Mouse (Mus musculus): ENCODE measurements at regions not wholly inside any gene's neighbourhood (a gene's known extent, or its start where the extent isn't known, plus 50 kb on each side); places are given as distances from the start of the nearest gene placed in this dataset.
"Not testable (repeated sequence)": the region's sequence is repeated elsewhere in the genome, so short reads cannot be mapped to it uniquely, and the experiment has no call there.

- Histone ChIP-seq H3K4me2 (ENCODE audit: low read depth, low read length) (no peak overlapping the region), H3K27me3 (replicated peaks; ENCODE audit: control insufficient read depth, insufficient read depth, low read length) (no peaks in the 10 kb centered on the region), H3K9ac (ENCODE audit: low read depth, low read length) (no peak overlapping the region), H3K27ac (ENCODE audit: low read length) (no peak overlapping the region), H3K36me3 (ENCODE audit: control insufficient read depth, insufficient read depth, low read length) (no peaks in the 10 kb centered on the region), H3K4me3 (ENCODE audit: low read length) (no peak overlapping the region), H3K4me1 (ENCODE audit: control insufficient read depth, insufficient read depth, low read length) (no peaks in the 10 kb centered on the region), H3K9me3 (ENCODE audit: control insufficient read depth, low read length) (no peaks in the 10 kb centered on the region)
- no peak for ATAC-seq
- WGBS: 81% methylated on average over 1 of the region's 1 CpGs
Observed at GRCm38 (mm10) chr2:107468671-107469070, 178.2 kb downstream of the Kcna4 start.

DNA sequence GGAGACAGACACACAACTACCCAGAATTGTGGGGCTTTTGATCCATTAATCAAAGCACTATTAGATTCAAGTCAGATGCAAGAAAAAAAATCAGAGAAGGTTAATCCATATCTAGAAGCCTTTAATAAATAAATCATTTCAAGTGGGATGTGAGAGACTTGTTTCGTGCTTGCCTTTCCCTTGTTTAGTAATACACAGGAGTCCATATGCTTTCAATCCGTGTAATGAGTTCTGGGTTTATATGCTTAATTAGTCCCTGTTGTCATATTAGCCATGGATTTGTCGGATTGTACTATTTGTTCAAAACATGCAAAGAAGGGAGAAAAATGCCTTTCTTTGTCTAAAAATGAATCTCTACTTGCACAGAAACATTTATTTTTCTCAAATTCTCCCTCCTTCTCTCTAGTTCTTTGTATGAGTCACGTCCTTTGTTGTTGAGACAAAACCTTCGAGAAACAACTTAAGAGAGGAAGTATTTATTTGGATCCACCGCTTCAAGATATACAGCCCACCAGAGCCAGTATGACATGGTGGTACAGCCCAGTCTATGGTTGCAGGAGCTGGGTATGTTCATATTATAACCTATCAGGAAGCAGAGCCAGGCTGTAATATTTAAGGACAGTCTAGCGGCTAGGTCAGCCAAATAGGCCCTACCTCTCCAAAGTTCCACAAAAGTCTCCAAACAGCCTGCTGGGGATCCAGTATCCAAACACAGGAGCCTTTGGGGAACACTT lies 213.4 kb downstream of the Kcna4 start:
- Histone ChIP-seq H3K9me3 (ENCODE audit: control insufficient read depth, low read length) (no peaks in the 10 kb centered on the region), H3K36me3 (ENCODE audit: control insufficient read depth, insufficient read depth, low read length) (no peaks in the 10 kb centered on the region), H3K27ac (ENCODE audit: low read length) (no peak overlapping the region), H3K4me3 (ENCODE audit: low read length) (no peak overlapping the region), H3K4me1 (ENCODE audit: control insufficient read depth, insufficient read depth, low read length) (no peaks in the 10 kb centered on the region), H3K4me2 (ENCODE audit: low read depth, low read length) (no peak overlapping the region), H3K27me3 (replicated peaks; ENCODE audit: control insufficient read depth, insufficient read depth, low read length) (no peaks in the 10 kb centered on the region), H3K9ac (ENCODE audit: low read depth, low read length) (no peak overlapping the region)
- no peak for ATAC-seq
- 72% methylated on average over 7 of the region's 7 CpGs for WGBS

DNA sequence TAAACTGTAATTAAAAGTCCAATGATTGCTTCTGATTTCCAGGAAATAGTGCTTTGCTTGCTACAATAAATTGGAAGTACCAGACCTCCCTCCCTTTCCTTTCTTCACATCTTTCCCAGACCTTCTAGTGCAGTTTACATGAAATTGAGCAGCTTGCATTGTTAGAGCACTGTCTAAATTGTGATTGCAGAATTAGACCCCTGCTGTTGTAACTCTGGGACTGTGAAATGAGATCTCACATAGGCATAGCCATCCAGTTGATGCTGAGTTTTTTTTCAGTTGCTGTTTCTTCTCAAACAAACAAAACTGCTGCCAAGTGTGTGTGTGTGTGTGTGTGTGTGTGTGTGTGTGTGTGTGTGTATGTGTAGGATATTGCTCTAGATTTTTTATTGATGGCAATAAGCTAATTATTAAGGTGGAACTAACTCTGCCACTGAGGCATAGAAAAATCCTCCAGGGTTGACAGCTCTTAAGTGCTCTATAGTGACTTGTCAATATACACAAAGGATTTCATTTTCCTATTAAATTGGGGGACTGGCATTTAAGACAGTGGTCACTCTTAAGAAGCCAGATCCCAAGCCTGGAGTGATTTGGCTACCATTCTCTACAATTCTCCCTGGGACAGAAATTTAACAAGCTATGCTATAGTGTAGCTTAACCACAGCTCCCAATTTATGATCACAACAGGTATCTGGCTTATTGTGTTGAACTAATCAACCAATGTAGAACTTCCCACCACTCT lies 217.2 kb downstream of the Kcna4 start:
- H3K9ac ChIP-seq (ENCODE audit: low read depth, low read length): no peak overlapping the region
- H3K4me2 ChIP-seq (ENCODE audit: low read depth, low read length): no peak overlapping the region
- H3K27me3 ChIP-seq (replicated peaks; ENCODE audit: control insufficient read depth, insufficient read depth, low read length): no peaks in the 10 kb centered on the region
- no peaks in the 10 kb centered on the region for H3K36me3 ChIP-seq (ENCODE audit: control insufficient read depth, insufficient read depth, low read length)
- no peaks in the 10 kb centered on the region for H3K4me1 ChIP-seq (ENCODE audit: control insufficient read depth, insufficient read depth, low read length)
- H3K4me3 ChIP-seq (ENCODE audit: low read length): no peak overlapping the region
- no peak for ATAC-seq
- H3K9me3 ChIP-seq (ENCODE audit: control insufficient read depth, low read length): no peaks in the 10 kb centered on the region
- H3K27ac ChIP-seq (ENCODE audit: low read length): no peak overlapping the region

DNA sequence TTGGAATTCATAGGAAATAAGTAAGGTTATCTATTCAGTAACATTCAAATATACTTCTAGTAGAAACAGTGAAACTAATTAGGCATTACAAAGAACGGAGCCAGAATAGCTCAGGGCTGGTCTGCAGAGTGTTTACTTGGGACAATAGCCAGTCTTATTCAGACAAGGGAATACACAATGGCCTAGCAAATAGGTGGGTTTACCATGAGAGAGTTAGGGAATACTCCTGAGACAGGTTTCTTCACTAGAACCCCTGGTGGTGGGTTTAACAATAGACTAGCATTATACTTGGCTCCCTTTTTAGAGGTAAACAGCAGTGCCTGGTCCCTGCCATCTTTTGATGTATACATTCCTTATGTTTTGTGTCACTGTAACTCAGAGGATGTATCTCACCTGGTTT lies 225.0 kb downstream of the Kcna4 start:
- not testable (repeated sequence) for H3K4me3 ChIP-seq (ENCODE audit: low read length); H3K9ac ChIP-seq (ENCODE audit: low read depth, low read length); ATAC-seq; H3K36me3 ChIP-seq (ENCODE audit: control insufficient read depth, insufficient read depth, low read length); H3K9me3 ChIP-seq (ENCODE audit: control insufficient read depth, low read length); H3K27me3 ChIP-seq (replicated peaks; ENCODE audit: control insufficient read depth, insufficient read depth, low read length); H3K4me1 ChIP-seq (ENCODE audit: control insufficient read depth, insufficient read depth, low read length); H3K4me2 ChIP-seq (ENCODE audit: low read depth, low read length); H3K27ac ChIP-seq (ENCODE audit: low read length)
- 82% methylated on average over 1 of the region's 1 CpGs for WGBS

GRCm38 (mm10) chr2:107518107-107518506 lies 227.7 kb downstream of the Kcna4 start:
- Histone ChIP-seq H3K36me3 (ENCODE audit: control insufficient read depth, insufficient read depth, low read length) (no peaks in the 10 kb centered on the region), H3K9me3 (ENCODE audit: control insufficient read depth, low read length) (no peaks in the 10 kb centered on the region), H3K4me3 (ENCODE audit: low read length) (no peak overlapping the region), H3K4me1 (ENCODE audit: control insufficient read depth, insufficient read depth, low read length) (no peaks in the 10 kb centered on the region), H3K4me2 (ENCODE audit: low read depth, low read length) (no peak overlapping the region), H3K9ac (ENCODE audit: low read depth, low read length) (no peak overlapping the region), H3K27ac (ENCODE audit: low read length) (no peak overlapping the region), H3K27me3 (replicated peaks; ENCODE audit: control insufficient read depth, insufficient read depth, low read length) (no peaks in the 10 kb centered on the region)
- WGBS: 62% methylated on average over 1 of the region's 1 CpGs
- no peak for ATAC-seq

GRCm38 (mm10) chr2:107518759-107519158 lies 228.3 kb downstream of the Kcna4 start:
- Histone ChIP-seq H3K36me3 (ENCODE audit: control insufficient read depth, insufficient read depth, low read length) (no peaks in the 10 kb centered on the region), H3K9me3 (ENCODE audit: control insufficient read depth, low read length) (no peaks in the 10 kb centered on the region), H3K4me2 (ENCODE audit: low read depth, low read length) (no peak overlapping the region), H3K4me3 (ENCODE audit: low read length) (no peak overlapping the region), H3K27me3 (replicated peaks; ENCODE audit: control insufficient read depth, insufficient read depth, low read length) (no peaks in the 10 kb centered on the region), H3K9ac (ENCODE audit: low read depth, low read length) (no peak overlapping the region), H3K4me1 (ENCODE audit: control insufficient read depth, insufficient read depth, low read length) (no peaks in the 10 kb centered on the region), H3K27ac (ENCODE audit: low read length) (no peak overlapping the region)
- ATAC-seq: peak; percentile 81
- WGBS: 53% methylated on average over 2 of the region's 2 CpGs

DNA sequence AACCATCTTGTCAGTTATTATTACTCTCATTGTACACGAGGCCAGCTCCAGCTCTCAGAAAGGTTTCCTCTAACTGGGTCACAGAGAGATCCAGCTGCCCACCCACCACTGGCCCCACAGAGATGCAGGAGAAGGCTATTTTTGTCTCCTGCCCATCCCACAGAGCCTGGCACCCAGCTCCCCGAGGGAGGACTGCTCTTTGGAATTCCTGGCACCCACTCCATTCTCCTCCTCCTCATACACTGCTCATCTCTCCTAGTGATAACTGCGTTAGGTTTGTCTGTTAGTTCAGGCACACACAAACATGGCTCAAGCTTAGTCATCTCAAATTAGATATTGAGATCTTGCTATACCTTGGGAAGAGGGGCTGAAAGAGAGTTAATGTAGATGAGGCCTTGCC lies 228.9 kb downstream of the Kcna4 start:
- peak; percentile 56; the same call in 1 of the 2 replicates for ATAC-seq
- H3K4me2 ChIP-seq (ENCODE audit: low read depth, low read length): no peak overlapping the region
- no peaks in the 10 kb centered on the region for H3K4me1 ChIP-seq (ENCODE audit: control insufficient read depth, insufficient read depth, low read length)
- H3K27ac ChIP-seq (ENCODE audit: low read length): no peak overlapping the region
- no peak overlapping the region for H3K9ac ChIP-seq (ENCODE audit: low read depth, low read length)
- no peak overlapping the region for H3K4me3 ChIP-seq (ENCODE audit: low read length)
- no peaks in the 10 kb centered on the region for H3K36me3 ChIP-seq (ENCODE audit: control insufficient read depth, insufficient read depth, low read length)
- H3K27me3 ChIP-seq (replicated peaks; ENCODE audit: control insufficient read depth, insufficient read depth, low read length): no peaks in the 10 kb centered on the region
- WGBS: 45% methylated on average over 3 of the region's 3 CpGs
- H3K9me3 ChIP-seq (ENCODE audit: control insufficient read depth, low read length): no peaks in the 10 kb centered on the region

DNA sequence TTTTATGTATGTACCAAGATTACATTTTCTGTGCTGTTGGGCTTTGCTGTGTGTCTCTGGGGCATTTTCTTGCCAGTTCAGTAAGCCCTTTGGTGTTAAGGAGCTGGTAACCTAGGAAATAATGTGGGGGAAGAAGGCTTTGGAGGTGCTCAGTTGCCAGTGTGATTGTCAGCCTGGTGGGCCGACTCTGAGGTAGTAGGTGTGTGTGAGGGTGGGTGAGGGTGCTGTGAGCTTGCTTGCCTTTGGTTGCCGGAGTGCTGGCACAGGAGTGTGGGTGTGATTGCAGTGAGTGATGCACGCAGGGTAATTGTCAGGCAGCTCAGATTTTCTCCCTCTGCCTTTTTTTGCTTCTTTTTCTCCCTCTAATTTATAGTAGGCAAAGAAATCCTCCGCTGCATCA lies 229.3 kb downstream of the Kcna4 start:
- no peak overlapping the region for H3K9ac ChIP-seq (ENCODE audit: low read depth, low read length)
- 65% methylated on average over 4 of the region's 4 CpGs for WGBS
- no peaks in the 10 kb centered on the region for H3K4me1 ChIP-seq (ENCODE audit: control insufficient read depth, insufficient read depth, low read length)
- H3K4me3 ChIP-seq (ENCODE audit: low read length): no peak overlapping the region
- H3K4me2 ChIP-seq (ENCODE audit: low read depth, low read length): no peak overlapping the region
- H3K27me3 ChIP-seq (replicated peaks; ENCODE audit: control insufficient read depth, insufficient read depth, low read length): no peaks in the 10 kb centered on the region
- ATAC-seq: no peak
- H3K9me3 ChIP-seq (ENCODE audit: control insufficient read depth, low read length): no peaks in the 10 kb centered on the region
- no peaks in the 10 kb centered on the region for H3K36me3 ChIP-seq (ENCODE audit: control insufficient read depth, insufficient read depth, low read length)
- H3K27ac ChIP-seq (ENCODE audit: low read length): no peak overlapping the region

GRCm38 (mm10) chr2:107543161-107543560 lies 252.7 kb downstream of the Kcna4 start:
- no peak overlapping the region for H3K4me3 ChIP-seq (ENCODE audit: low read length)
- no peaks in the 10 kb centered on the region for H3K36me3 ChIP-seq (ENCODE audit: control insufficient read depth, insufficient read depth, low read length)
- H3K4me1 ChIP-seq (ENCODE audit: control insufficient read depth, insufficient read depth, low read length): no peaks in the 10 kb centered on the region
- 86% methylated on average over 4 of the region's 4 CpGs for WGBS
- no peaks in the 10 kb centered on the region for H3K27me3 ChIP-seq (replicated peaks; ENCODE audit: control insufficient read depth, insufficient read depth, low read length)
- no peak for ATAC-seq
- no peak overlapping the region for H3K4me2 ChIP-seq (ENCODE audit: low read depth, low read length)
- H3K9me3 ChIP-seq (ENCODE audit: control insufficient read depth, low read length): no peaks in the 10 kb centered on the region
- H3K9ac ChIP-seq (ENCODE audit: low read depth, low read length): no peak overlapping the region
- no peak overlapping the region for H3K27ac ChIP-seq (ENCODE audit: low read length)
